Mouse (Mus musculus): ENCODE measurements around the gene Sdhb. TPM values are rescaled to one million over a fixed set of nuclear protein-coding genes. Genes with fewer than 3 reads are reported as not detected.

The Sdhb gene
- polyA plus RNA-seq, 1 experiment, result 188 TPM

- DNase-seq (ENCODE audit: low spot score), result no peak
Observed at GRCm38 (mm10) chr4:141014114-141014513, 53.1 kb downstream of the Sdhb start.

DNA sequence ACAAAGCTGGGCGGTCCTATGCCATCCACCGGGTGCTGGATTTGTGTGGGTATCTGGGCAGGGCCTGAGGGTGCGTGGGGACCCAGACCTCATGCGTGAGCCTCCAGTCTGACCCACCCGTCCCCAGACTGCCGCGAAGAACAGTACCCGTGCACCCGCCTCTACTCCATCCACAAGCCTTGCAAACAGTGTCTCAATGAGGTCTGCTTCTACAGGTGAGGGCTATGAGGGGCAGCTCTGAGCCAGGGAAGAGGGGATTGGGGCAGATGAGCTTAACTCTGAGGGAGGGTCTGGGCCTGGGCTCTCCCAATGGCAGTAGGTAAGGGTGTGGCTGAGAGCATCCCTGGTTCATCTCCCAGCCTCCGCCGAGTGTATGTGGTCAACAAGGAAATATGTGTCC, 53.9 kb downstream of the Sdhb start:
- no peak for DNase-seq (ENCODE audit: low spot score)

DNA sequence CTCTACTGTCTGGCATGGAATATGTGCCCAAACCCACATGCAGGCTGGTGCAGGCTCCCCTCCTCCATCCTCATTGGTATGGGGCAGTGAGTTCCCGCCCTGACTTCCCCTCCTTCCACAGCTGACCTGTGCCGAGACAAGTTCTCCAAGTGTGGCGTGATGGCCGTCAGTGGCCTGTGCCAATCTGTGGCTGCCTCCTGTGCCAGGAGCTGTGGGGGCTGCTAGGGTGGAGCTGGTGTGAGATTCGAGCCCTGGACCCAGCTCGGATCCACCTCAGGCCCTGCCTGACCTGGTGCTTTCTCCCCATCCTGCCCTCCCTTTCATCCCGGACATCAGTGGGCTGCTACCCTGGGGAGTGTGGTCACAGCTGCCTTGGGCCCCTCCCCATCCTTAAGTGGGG, 54.4 kb downstream of the Sdhb start:
- no peak for DNase-seq (ENCODE audit: low spot score)

GRCm38 (mm10) chr4:141016311-141016710, 55.3 kb downstream of the Sdhb start:
- no peak for DNase-seq (ENCODE audit: low spot score)

GRCm38 (mm10) chr4:141017657-141018436, 56.8 kb downstream of the Sdhb start:
- DNase-seq (ENCODE audit: low spot score), result no peak

GRCm38 (mm10) chr4:141020220-141020619, 59.2 kb downstream of the Sdhb start:
- DNase-seq (ENCODE audit: low spot score), result no peak

GRCm38 (mm10) chr4:141020811-141021613, 60.0 kb downstream of the Sdhb start:
- no peak for DNase-seq (ENCODE audit: low spot score)

- DNase-seq (ENCODE audit: low spot score), result no peak
Observed at GRCm38 (mm10) chr4:141021614-141021929, 60.6 kb downstream of the Sdhb start.

DNA sequence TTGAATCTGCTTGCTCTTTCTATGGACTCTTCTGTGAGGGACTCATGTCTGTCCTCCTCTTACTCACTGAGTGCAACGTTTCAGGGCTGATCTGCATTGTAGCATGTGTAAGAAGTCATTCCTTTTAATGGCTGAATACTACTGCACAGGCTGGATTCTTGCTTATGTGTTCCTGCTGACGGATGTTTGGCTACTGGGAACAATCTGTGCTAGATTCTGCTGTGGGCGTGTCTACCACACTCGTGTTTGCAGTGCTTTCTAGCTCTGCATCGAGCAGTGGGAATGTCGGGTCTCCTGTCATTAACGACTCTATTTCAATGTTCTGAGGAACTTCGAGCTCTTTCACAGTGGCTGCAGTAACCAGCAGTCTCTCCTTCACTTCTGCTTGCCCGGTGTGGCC, 63.0 kb downstream of the Sdhb start:
- no peak for DNase-seq (ENCODE audit: low spot score)

- no peak for DNase-seq (ENCODE audit: low spot score)
Observed at GRCm38 (mm10) chr4:141024992-141025391, 64.0 kb downstream of the Sdhb start.

Other genes with a start within 250 kb of the Sdhb start
- not detected in 2 replicates for gene Padi6, start 218.6 kb upstream of the Sdhb start, polyA plus RNA-seq (2012; rRNA removed)
- 15.6 and 15.9 TPM in 2 replicates for gene Padi4, start 187.0 kb upstream of the Sdhb start, polyA plus RNA-seq (2012; rRNA removed)
- gene Padi3, start 150.6 kb upstream of the Sdhb start, polyA plus RNA-seq (2012; rRNA removed), result 0.30 and 0.32 TPM in 2 replicates
- 1.0 and 1.2 TPM in 2 replicates for gene Padi1, start 115.4 kb upstream of the Sdhb start, polyA plus RNA-seq (2012; rRNA removed)
- gene Padi2, start 54.9 kb upstream of the Sdhb start, polyA plus RNA-seq (2012; rRNA removed), result 1.7 and 1.8 TPM in 2 replicates
- 49.5 and 57.3 TPM in 2 replicates for gene Atp13a2, start 25.7 kb downstream of the Sdhb start, polyA plus RNA-seq (2012; rRNA removed)
- 37.6 and 37.9 TPM in 2 replicates for gene Mfap2, start 49.2 kb downstream of the Sdhb start, polyA plus RNA-seq (2012; rRNA removed)
- gene Crocc, start 99.3 kb downstream of the Sdhb start, polyA plus RNA-seq (2012; rRNA removed), result 27.0 and 30.8 TPM in 2 replicates
- 65.9 and 77.0 TPM in 2 replicates for gene Necap2, start 117.2 kb downstream of the Sdhb start, polyA plus RNA-seq (2012; rRNA removed)
- gene Spata21, start 127.1 kb downstream of the Sdhb start, polyA plus RNA-seq (2012; rRNA removed), result not detected in 2 replicates
- gene Szrd1, start 178.6 kb downstream of the Sdhb start, polyA plus RNA-seq (2012; rRNA removed), result 32.6 and 44.2 TPM in 2 replicates
- gene Fbxo42, start 186.7 kb downstream of the Sdhb start, polyA plus RNA-seq (2012; rRNA removed), result 12.2 and 13.9 TPM in 2 replicates

All from urinary bladder, adult 2 months (tissue).